Mouse (Mus musculus) midbrain, embryonic 16.5 days (tissue): ENCODE results near the gene Cacna1c. TPM values are rescaled to one million over a fixed set of nuclear protein-coding genes. Genes with fewer than 3 reads are reported as not detected.

ENCODE experiments used
- ATAC-seq: fragments of 200-750 bp; cut with Nextera tagmentation; 2 replicates; pipeline ENCODE4 v1.8.0; 2017; ENCODE audit warnings: moderate TSS enrichment
- H3K27ac ChIP-seq: fragments of 300-500 bp; sonication (generic); 2 replicates; pipeline ENCODE4 v1.5.1; 2014; ENCODE audit warnings: mild to moderate bottlenecking, low read length, mixed read lengths
- H3K27me3 ChIP-seq: fragments of 300-500 bp; sonication (generic); 2 replicates; pipeline ENCODE4 v1.6.1; 2014; ENCODE audit warnings: low read depth, low read length, mixed read lengths; ENCODE audit not compliant: control insufficient read depth, insufficient read depth
- H3K36me3 ChIP-seq: fragments of 300-500 bp; sonication (generic); 2 replicates; pipeline ENCODE4 v1.6.1; 2014; ENCODE audit warnings: mild to moderate bottlenecking, low read length, moderate library complexity, mixed read lengths; ENCODE audit not compliant: control insufficient read depth, insufficient read depth
- H3K4me1 ChIP-seq: fragments of 300-500 bp; sonication (generic); 2 replicates; pipeline ENCODE4 v1.6.1; 2014; ENCODE audit warnings: mild to moderate bottlenecking, low read length, mixed read lengths; ENCODE audit not compliant: control insufficient read depth, insufficient read depth
- H3K4me2 ChIP-seq: fragments of 300-500 bp; sonication (generic); 2 replicates; pipeline ENCODE4 v1.6.1; 2014; ENCODE audit warnings: mild to moderate bottlenecking, low read length, mixed read lengths
- H3K4me3 ChIP-seq: fragments of 300-500 bp; sonication (generic); 2 replicates; pipeline ENCODE4 v1.5.1; 2014; ENCODE audit warnings: low read depth, mild to moderate bottlenecking, low read length, moderate library complexity, mixed read lengths
- H3K9ac ChIP-seq: fragments of 300-500 bp; sonication (generic); 2 replicates; pipeline ENCODE4 v1.6.1; 2014; ENCODE audit warnings: low read depth, low read length, mixed read lengths
- H3K9me3 ChIP-seq: fragments of 300-500 bp; sonication (generic); replicated peaks from 2 replicates; pipeline ENCODE4 v1.6.1; 2014; ENCODE audit warnings: mild to moderate bottlenecking, low read length, mixed read lengths; ENCODE audit not compliant: control insufficient read depth, poor library complexity, severe bottlenecking
- WGBS: fragments of 180-500 bp; shearing (Covaris S2); extraction: QIAGEN DNeasy Blood & Tissue Kit; methylation state at CpG from one replicate; pipeline ENCODE4 v1.1.7; 2014; 5-methylcytosine and 5-hydroxymethylcytosine counted together
- polyA plus RNA-seq: library from polyadenylated mRNA; unstranded; fragments of >200 nt; fragmentation: Nextera tagmentation; extraction: Ambion mirVana; gene quantifications from 2 replicates; pipeline ENCODE4 v1.2.1, GENCODE M21; 2015

Cacna1c gene
- polyA plus RNA-seq, 1 experiment from 2014 or later, result 8.1 TPM

DNA sequence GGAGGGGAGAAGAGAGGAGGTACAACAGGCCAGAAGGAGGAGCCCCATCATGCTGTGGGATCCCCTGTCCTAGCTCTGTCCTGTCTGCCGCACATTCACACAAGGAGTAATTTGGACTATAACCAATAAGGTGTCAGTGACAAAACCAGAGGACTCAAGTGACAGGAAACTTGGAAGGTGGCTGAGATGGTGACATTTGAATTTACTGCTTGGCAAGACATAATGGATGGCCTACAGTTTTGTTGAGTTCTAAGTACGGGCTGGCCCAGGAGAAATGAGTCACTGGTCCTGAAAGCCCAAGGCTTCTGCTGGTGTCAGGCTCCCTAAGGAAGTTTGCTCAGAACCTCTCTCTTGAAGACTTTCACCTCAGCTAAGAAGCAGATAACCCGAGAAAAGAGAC is 196.0 kb downstream of the Cacna1c start:
- ATAC-seq, result no peak
- WGBS, result 65% methylated on average over 3 of the region's 3 CpGs

DNA sequence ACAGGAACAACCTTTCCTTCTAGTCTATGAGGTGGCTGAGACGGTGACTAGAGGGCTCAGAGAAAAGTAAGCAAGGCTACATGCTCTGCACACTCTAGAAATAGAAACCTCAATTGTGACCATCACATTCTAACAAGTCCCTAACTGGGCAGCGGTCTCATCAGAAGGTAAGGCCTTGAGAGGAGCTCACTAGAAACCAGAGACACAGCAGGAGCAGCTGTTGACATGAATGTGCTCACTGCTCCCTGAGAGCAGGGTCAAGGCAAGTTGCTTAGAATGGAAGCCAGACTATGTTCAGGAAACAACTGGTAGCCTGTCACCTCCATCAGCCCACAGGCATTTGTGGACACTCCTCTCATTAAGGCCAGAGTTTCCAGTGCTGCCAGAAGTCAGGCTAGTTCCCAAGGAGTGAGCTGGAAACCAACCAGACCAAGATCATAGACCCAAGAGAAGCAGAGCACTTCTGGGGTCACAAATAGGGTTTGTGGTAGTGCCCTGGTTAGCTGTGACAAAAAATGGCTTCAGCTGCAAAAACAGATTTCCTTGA is 196.8 kb downstream of the Cacna1c start:
- no peak overlapping the region for H3K4me3 ChIP-seq
- H3K9me3 ChIP-seq, result no peaks in the 10 kb centered on the region
- no peaks in the 10 kb centered on the region for H3K36me3 ChIP-seq
- H3K4me1 ChIP-seq, result no peaks in the 10 kb centered on the region
- H3K9ac ChIP-seq, result no peak overlapping the region
- 95% methylated on average over 2 of the region's 2 CpGs for WGBS
- no peak overlapping the region for H3K4me2 ChIP-seq
- H3K27me3 ChIP-seq, result no peaks in the 10 kb centered on the region
- no peak overlapping the region for H3K27ac ChIP-seq
- ATAC-seq, result no peak

More for the DNA sequence above, 196.0 kb downstream of the Cacna1c start:
- Histone ChIP-seq H3K9ac (no peak overlapping the region), H3K4me1 (no peaks in the 10 kb centered on the region), H3K27ac (no peak overlapping the region), H3K36me3 (no peaks in the 10 kb centered on the region), H3K4me2 (no peak overlapping the region), H3K27me3 (no peaks in the 10 kb centered on the region), H3K9me3 (no peaks in the 10 kb centered on the region), H3K4me3 (no peak overlapping the region)

- H3K27ac ChIP-seq, result no peak overlapping the region
- H3K36me3 ChIP-seq, result no peaks in the 10 kb centered on the region
- no peak overlapping the region for H3K4me2 ChIP-seq
- no peak overlapping the region for H3K4me3 ChIP-seq
- H3K9me3 ChIP-seq, result no peaks in the 10 kb centered on the region
- H3K27me3 ChIP-seq, result no peaks in the 10 kb centered on the region
- no peak overlapping the region for H3K9ac ChIP-seq
- ATAC-seq, result no peak
- H3K4me1 ChIP-seq, result no peaks in the 10 kb centered on the region
- WGBS, result 95% methylated on average over 4 of the region's 4 CpGs
Measured at GRCm38 (mm10) chr6:118997397-118997796, 198.8 kb downstream of the Cacna1c start.

DNA sequence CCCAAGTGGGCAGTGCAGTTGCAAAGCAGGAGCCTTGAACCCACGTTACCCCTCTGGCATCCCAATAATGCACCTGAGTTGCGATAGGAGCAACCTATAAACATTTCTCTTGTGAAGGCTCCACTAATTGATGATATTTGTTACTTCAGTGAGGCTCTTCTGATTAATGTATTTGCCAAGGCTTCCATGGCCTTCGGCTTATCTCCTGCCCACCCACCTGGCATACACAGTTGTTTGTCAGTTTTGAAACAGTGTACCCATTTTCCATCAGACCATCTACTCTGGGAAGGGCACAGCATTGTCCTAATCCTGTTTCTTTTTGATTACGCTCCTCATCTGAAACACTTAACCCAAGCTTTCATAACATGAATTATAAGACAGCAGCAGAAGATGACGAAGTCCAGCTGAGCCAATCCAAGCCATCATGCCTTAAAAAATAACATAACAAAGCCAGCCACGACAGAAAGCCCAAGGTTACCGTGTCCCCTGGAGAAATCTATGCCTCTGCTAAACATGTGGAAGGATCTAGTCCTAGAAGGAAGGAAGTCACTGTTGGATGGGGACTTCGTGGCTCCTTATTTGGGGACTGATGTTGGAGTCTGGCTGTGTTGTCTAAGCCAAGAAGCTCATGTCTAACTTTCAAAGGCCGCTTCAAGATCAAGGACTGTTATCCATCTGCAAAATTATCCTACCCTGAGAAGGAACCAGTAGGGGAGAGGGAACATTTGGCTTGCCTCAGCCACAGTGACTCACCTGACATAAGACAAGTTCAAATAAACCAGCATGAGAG is 201.8 kb downstream of the Cacna1c start:
- H3K4me1 ChIP-seq, result peaks cover 8% of the 10 kb centered on the region
- H3K27me3 ChIP-seq, result no peaks in the 10 kb centered on the region
- ATAC-seq, result no peak
- H3K4me2 ChIP-seq, result no peak overlapping the region
- H3K27ac ChIP-seq, result no peak overlapping the region
- no peak overlapping the region for H3K4me3 ChIP-seq
- WGBS, result 87% methylated on average over 9 of the region's 9 CpGs
- H3K36me3 ChIP-seq, result no peaks in the 10 kb centered on the region
- H3K9me3 ChIP-seq, result no peaks in the 10 kb centered on the region
- H3K9ac ChIP-seq, result no peak overlapping the region

- 86% methylated on average over 6 of the region's 6 CpGs for WGBS
- no peaks in the 10 kb centered on the region for H3K36me3 ChIP-seq
- peaks cover 8% of the 10 kb centered on the region for H3K4me1 ChIP-seq
- H3K4me2 ChIP-seq, result no peak overlapping the region
- no peaks in the 10 kb centered on the region for H3K9me3 ChIP-seq
- H3K27ac ChIP-seq, result no peak overlapping the region
- H3K9ac ChIP-seq, result no peak overlapping the region
- no peak overlapping the region for H3K4me3 ChIP-seq
- no peak for ATAC-seq
- H3K27me3 ChIP-seq, result no peaks in the 10 kb centered on the region
Measured at GRCm38 (mm10) chr6:118992391-118992790, 203.8 kb downstream of the Cacna1c start.

DNA sequence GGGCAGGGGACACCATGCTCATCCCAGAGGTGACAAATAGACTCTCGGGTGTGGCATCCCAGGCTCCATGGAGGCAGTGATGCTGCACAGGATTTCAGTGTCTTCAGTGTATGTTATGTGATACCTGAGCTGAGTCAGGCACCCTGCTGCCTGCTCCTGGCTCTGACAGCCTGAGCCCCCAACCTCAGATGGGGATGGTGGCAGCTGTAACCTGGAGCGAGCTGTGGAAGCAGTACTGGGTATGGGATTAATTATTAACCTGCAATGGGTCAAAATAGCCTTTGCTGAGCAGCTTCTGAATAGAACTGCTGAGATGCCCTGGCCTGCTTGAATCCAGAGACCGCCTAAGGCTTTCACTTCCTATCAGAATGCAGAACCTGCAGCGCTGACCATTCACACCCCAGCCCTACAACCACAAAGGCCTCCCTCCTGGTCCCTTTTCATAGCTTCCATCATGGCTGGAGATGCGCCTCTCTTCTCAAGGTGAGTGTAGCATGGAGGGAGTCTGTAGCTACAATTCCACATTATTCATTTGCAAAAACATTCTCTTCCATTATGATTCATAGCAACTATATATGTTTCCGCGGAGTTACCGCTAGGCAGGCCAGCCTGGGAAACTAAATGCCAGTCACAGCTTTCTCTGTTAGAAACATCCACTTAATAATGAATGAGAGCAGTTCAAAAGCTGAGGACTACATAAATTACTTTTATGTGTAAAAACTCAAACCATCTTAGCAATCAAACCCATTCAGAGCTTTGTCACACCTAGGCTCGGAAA is 206.0 kb downstream of the Cacna1c start:
- WGBS, result 67% methylated on average over 9 of the region's 9 CpGs
- H3K36me3 ChIP-seq, result no peaks in the 10 kb centered on the region
- no peaks in the 10 kb centered on the region for H3K27me3 ChIP-seq
- no peaks in the 10 kb centered on the region for H3K9me3 ChIP-seq
- no peak overlapping the region for H3K4me3 ChIP-seq
- H3K4me1 ChIP-seq, result peaks cover 8% of the 10 kb centered on the region
- H3K27ac ChIP-seq, result peak overlapping the region; percentile 65
- no peak overlapping the region for H3K9ac ChIP-seq
- 0 out of 2 replicates have a peak overlapping the region, but pooled peaks have one; percentile 7 for H3K4me2 ChIP-seq
- ATAC-seq, result peak; percentile 50

GRCm38 (mm10) chr6:118984181-118984901 is 211.9 kb downstream of the Cacna1c start:
- ATAC-seq, result no peak
- no peak overlapping the region for H3K4me2 ChIP-seq
- no peak overlapping the region for H3K27ac ChIP-seq
- H3K4me1 ChIP-seq, result peaks cover 10% of the 10 kb centered on the region; the same call in 1 of the 2 replicates
- 0 out of 2 replicates have a peak overlapping the region, but pooled peaks have one; percentile 7 for H3K9ac ChIP-seq
- no peaks in the 10 kb centered on the region for H3K27me3 ChIP-seq
- H3K36me3 ChIP-seq, result no peaks in the 10 kb centered on the region
- WGBS, result 52% methylated on average over 11 of the region's 11 CpGs
- no peaks in the 10 kb centered on the region for H3K9me3 ChIP-seq
- H3K4me3 ChIP-seq, result no peak overlapping the region

DNA sequence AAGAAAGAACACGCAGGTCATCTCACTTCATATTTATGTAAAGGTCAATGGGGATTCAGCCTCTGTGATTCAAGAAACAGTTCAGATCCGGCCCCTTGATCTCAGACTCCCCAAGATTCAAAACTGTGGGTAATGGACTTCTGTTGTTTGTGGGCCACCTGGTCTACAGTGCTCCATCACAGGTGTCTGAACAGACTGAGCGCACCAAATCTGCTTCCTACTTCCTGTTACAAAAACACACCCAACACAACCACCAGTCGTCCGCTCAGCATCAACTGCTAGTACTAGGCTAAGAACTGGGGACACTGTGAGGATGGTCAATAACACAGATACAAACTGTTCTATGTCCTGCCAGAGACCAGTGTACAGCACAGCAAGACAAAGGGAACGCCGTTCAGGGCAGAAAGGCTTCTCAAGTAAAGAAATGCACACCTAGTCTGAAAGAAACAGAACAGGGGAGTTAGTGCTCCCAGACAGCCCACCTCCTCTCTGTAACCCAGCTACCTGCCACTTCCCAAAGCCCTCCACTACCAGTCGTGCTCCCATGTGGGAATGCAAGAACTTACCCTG is 212.7 kb downstream of the Cacna1c start:
- H3K4me3 ChIP-seq, result no peak overlapping the region
- H3K36me3 ChIP-seq, result no peaks in the 10 kb centered on the region
- 0 out of 2 replicates have a peak overlapping the region, but pooled peaks have one; percentile 7 for H3K9ac ChIP-seq
- no peak overlapping the region for H3K27ac ChIP-seq
- no peaks in the 10 kb centered on the region for H3K27me3 ChIP-seq
- H3K9me3 ChIP-seq, result no peaks in the 10 kb centered on the region
- peaks cover 13% of the 10 kb centered on the region for H3K4me1 ChIP-seq
- ATAC-seq, result no peak
- H3K4me2 ChIP-seq, result no peak overlapping the region
- WGBS, result 90% methylated on average over 8 of the region's 8 CpGs
